Mouse (Mus musculus): ENCODE measurements around the gene Kif28. TPM values are rescaled to one million over a fixed set of nuclear protein-coding genes. Genes with fewer than 3 reads are reported as not detected.
"Not testable (repeated sequence)": the region's sequence is repeated elsewhere in the genome, so short reads cannot be mapped to it uniquely, and the experiment has no call there.

Gene Kif28
- polyA plus RNA-seq, 1 experiment from 2014 or later: not detected

DNA sequence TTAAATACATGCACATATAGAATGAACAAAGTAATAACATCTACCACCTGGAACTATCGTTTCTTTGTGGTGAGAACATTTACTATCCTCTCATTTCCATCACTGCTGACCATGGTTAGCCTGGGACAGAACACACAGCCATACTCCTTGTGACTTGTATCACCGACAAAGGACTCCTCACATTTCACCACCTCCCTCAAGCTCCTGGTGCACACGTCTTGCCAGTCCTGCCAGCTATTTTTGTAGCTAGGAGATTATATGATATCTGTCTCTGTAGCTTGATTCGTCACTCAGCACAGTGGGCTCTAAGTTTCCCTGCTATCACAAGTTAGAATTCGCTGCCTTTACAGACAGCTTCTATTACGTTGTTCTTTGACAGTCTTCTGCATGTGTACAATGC is 56.7 kb downstream of the Kif28 start:
- Histone ChIP-seq H3K27me3 (ENCODE audit: control insufficient read depth, insufficient read depth, low read length) (no peaks in the 10 kb centered on the region), H3K9ac (replicated peaks; ENCODE audit: low read length) (no peak overlapping the region), H3K4me3 (replicated peaks; ENCODE audit: low read depth, low read length) (no peak overlapping the region), H3K36me3 (ENCODE audit: control insufficient read depth, insufficient read depth, low read length) (peaks cover 41% of the 10 kb centered on the region), H3K4me2 (ENCODE audit: low read length) (no peak overlapping the region), H3K4me1 (ENCODE audit: control insufficient read depth, insufficient read depth, low read length) (no peaks in the 10 kb centered on the region), H3K27ac (replicated peaks; ENCODE audit: low read depth, low read length) (no peak overlapping the region), H3K9me3 (ENCODE audit: control insufficient read depth, low read length) (no peaks in the 10 kb centered on the region)
- 89% methylated on average over 6 of the region's 6 CpGs for WGBS
- DNase-seq (no peak), ATAC-seq (ENCODE audit: low FRiP score, low TSS enrichment) (no peak)

DNA sequence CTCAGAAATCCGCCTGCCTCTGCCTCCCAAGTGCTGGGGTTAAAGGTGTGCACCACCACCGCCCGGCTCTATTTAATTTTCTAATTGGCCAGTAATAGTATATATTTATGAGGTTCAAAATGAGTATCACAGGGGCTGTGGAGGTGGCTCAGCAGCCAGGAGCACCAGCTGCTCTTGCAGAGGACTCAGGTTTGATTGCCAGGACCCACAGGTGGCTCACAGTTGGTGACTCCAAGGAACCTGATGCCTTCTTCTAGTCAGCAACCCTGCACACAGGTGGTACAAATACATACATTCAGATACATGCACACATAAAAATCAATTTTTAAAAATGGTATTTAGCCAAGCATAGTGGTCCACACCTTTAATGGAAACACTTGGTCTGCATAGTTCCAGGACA is 57.1 kb downstream of the Kif28 start:
- H3K36me3 ChIP-seq (ENCODE audit: control insufficient read depth, insufficient read depth, low read length): peaks cover 46% of the 10 kb centered on the region
- H3K4me2 ChIP-seq (ENCODE audit: low read length): no peak overlapping the region
- no peaks in the 10 kb centered on the region for H3K9me3 ChIP-seq (ENCODE audit: control insufficient read depth, low read length)
- WGBS: 93% methylated on average over 3 of the region's 3 CpGs
- DNase-seq: no peak
- no peak overlapping the region for H3K9ac ChIP-seq (replicated peaks; ENCODE audit: low read length)
- no peak overlapping the region for H3K27ac ChIP-seq (replicated peaks; ENCODE audit: low read depth, low read length)
- H3K27me3 ChIP-seq (ENCODE audit: control insufficient read depth, insufficient read depth, low read length): no peaks in the 10 kb centered on the region
- no peak for ATAC-seq (ENCODE audit: low FRiP score, low TSS enrichment)
- H3K4me3 ChIP-seq (replicated peaks; ENCODE audit: low read depth, low read length): no peak overlapping the region
- H3K4me1 ChIP-seq (ENCODE audit: control insufficient read depth, insufficient read depth, low read length): no peaks in the 10 kb centered on the region

DNA sequence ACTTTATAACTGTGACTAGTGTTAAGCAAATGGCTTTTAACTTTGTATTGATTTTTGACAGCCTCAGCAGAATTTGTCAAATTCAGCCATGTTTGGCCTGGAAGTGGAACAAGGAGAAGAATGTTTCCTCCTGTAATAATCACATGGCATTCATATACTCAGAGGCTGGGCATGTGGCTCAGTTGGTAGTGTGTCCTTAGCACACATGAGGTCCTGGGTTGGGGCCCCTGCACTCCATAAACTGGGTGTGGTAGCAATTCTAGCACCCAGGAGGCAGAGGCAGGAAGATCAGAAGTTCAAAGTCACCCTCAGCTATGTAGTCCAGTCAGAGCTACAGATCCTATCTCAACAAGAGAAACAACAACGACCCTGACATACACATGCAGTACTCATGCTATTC is 57.8 kb downstream of the Kif28 start:
- no peaks in the 10 kb centered on the region for H3K9me3 ChIP-seq (ENCODE audit: control insufficient read depth, low read length)
- 95% methylated on average over 1 of the region's 1 CpGs for WGBS
- peaks cover 50% of the 10 kb centered on the region for H3K36me3 ChIP-seq (ENCODE audit: control insufficient read depth, insufficient read depth, low read length)

DNA sequence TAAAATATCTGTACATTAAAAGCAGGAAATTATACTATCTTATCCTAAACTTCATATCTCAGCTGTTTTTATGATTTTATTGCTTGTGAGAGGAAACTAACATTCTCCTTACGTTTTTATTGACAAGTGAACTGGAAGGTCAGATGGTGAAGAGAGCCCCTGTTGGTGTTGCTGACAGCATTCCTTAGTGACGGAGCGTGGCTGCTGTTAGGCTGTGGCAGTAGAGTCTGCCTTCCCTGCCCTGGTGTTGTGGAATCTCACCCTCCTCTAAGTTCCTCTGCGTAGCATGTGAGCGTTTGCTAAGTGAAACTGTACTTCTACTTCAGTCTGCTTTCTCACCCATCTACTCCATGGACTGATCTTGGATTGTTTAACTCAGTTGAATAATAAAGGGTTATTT is 58.3 kb downstream of the Kif28 start:
- Histone ChIP-seq H3K36me3 (ENCODE audit: control insufficient read depth, insufficient read depth, low read length) (peaks cover 54% of the 10 kb centered on the region), H3K27ac (replicated peaks; ENCODE audit: low read depth, low read length) (no peak overlapping the region), H3K4me1 (ENCODE audit: control insufficient read depth, insufficient read depth, low read length) (no peaks in the 10 kb centered on the region), H3K27me3 (ENCODE audit: control insufficient read depth, insufficient read depth, low read length) (no peaks in the 10 kb centered on the region), H3K4me3 (replicated peaks; ENCODE audit: low read depth, low read length) (no peak overlapping the region), H3K4me2 (ENCODE audit: low read length) (no peak overlapping the region), H3K9me3 (ENCODE audit: control insufficient read depth, low read length) (no peaks in the 10 kb centered on the region), H3K9ac (replicated peaks; ENCODE audit: low read length) (no peak overlapping the region)
- ATAC-seq (ENCODE audit: low FRiP score, low TSS enrichment) (no peak), DNase-seq (no peak)
- WGBS: 91% methylated on average over 5 of the region's 5 CpGs

More for the DNA sequence above, 57.8 kb downstream of the Kif28 start:
- DNase-seq (no peak), ATAC-seq (ENCODE audit: low FRiP score, low TSS enrichment) (no peak)
- H3K4me1 ChIP-seq (ENCODE audit: control insufficient read depth, insufficient read depth, low read length): no peaks in the 10 kb centered on the region
- H3K27ac ChIP-seq (replicated peaks; ENCODE audit: low read depth, low read length): no peak overlapping the region
- no peak overlapping the region for H3K9ac ChIP-seq (replicated peaks; ENCODE audit: low read length)
- no peak overlapping the region for H3K4me3 ChIP-seq (replicated peaks; ENCODE audit: low read depth, low read length)
- H3K4me2 ChIP-seq (ENCODE audit: low read length): no peak overlapping the region
- H3K27me3 ChIP-seq (ENCODE audit: control insufficient read depth, insufficient read depth, low read length): no peaks in the 10 kb centered on the region

DNA sequence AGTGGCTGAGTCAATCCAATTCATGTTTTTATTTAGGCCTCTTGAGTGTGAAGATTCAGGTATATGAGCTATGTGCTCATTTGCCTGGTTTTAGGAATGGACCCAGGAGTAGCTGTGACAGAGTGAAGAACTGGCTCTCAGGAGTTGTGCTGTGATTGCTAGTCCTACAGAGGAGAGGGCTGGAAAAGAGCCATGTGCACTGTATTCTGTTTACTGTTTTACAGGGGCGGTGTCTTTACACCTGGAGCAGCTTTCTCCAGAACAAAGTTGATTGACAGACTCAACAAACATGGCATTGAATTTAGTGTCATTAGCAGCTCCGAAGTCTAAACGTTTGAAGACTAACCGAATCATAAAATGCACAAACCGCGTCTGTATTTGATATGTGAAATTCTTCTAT is 58.7 kb downstream of the Kif28 start:
- Histone ChIP-seq H3K27me3 (ENCODE audit: control insufficient read depth, insufficient read depth, low read length) (no peaks in the 10 kb centered on the region), H3K9me3 (ENCODE audit: control insufficient read depth, low read length) (no peaks in the 10 kb centered on the region), H3K4me1 (ENCODE audit: control insufficient read depth, insufficient read depth, low read length) (no peaks in the 10 kb centered on the region), H3K9ac (replicated peaks; ENCODE audit: low read length) (no peak overlapping the region), H3K4me3 (replicated peaks; ENCODE audit: low read depth, low read length) (no peak overlapping the region), H3K36me3 (ENCODE audit: control insufficient read depth, insufficient read depth, low read length) (peaks cover 58% of the 10 kb centered on the region), H3K27ac (replicated peaks; ENCODE audit: low read depth, low read length) (no peak overlapping the region), H3K4me2 (ENCODE audit: low read length) (no peak overlapping the region)
- no peak for ATAC-seq (ENCODE audit: low FRiP score, low TSS enrichment)
- WGBS: 94% methylated on average over 6 of the region's 6 CpGs
- no peak for DNase-seq

DNA sequence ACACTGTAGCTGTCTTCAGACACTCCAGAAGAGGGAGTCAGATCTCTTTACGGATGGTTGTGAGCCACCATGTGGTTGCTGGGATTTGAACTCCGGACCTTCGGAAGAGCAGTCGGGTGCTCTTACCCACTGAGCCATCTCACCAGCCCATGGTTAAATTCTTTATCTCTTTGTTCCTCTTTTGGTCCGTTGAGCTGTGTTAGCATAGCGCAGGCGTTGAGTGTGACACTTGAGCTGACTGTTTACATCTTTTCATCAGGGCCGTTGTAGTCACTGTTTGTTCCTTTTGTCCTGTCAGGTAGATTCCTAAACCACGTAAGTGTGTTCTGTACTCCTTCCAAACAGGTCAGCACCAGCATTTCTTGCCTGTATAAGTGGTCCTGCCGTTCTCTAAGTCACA is 62.3 kb downstream of the Kif28 start:
- not testable (repeated sequence) for DNase-seq; H3K4me2 ChIP-seq (ENCODE audit: low read length); H3K4me1 ChIP-seq (ENCODE audit: control insufficient read depth, insufficient read depth, low read length); ATAC-seq (ENCODE audit: low FRiP score, low TSS enrichment); H3K9ac ChIP-seq (replicated peaks; ENCODE audit: low read length); H3K4me3 ChIP-seq (replicated peaks; ENCODE audit: low read depth, low read length); H3K27ac ChIP-seq (replicated peaks; ENCODE audit: low read depth, low read length); H3K9me3 ChIP-seq (ENCODE audit: control insufficient read depth, low read length); H3K27me3 ChIP-seq (ENCODE audit: control insufficient read depth, insufficient read depth, low read length)
- peaks cover 82% of the 10 kb centered on the region for H3K36me3 ChIP-seq (ENCODE audit: control insufficient read depth, insufficient read depth, low read length)
- WGBS: 89% methylated on average over 9 of the region's 10 CpGs

DNA sequence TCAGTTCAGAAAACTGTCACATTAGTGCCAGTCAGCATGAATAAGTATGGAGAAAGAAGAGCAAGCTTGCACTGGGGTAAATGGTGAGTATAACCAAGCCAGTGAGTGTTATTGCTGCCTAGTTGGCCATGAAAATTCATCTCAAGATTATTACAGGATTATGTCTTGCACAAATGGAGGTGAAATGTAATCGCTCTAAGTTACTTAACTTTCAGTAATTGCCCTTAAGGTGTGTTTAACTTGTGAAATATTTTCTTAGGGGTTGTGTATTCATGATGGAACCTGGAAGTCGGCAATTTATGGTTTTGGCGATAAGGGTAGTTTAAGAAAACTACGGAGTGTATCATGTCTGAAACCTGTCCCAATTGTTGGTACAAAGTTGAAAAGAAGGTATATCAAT is 65.7 kb downstream of the Kif28 start:
- Histone ChIP-seq H3K27ac (replicated peaks; ENCODE audit: low read depth, low read length) (no peak overlapping the region), H3K4me2 (ENCODE audit: low read length) (no peak overlapping the region), H3K9me3 (ENCODE audit: control insufficient read depth, low read length) (no peaks in the 10 kb centered on the region), H3K4me1 (ENCODE audit: control insufficient read depth, insufficient read depth, low read length) (no peaks in the 10 kb centered on the region), H3K4me3 (replicated peaks; ENCODE audit: low read depth, low read length) (no peak overlapping the region), H3K36me3 (ENCODE audit: control insufficient read depth, insufficient read depth, low read length) (peaks cover 84% of the 10 kb centered on the region), H3K27me3 (ENCODE audit: control insufficient read depth, insufficient read depth, low read length) (no peaks in the 10 kb centered on the region), H3K9ac (replicated peaks; ENCODE audit: low read length) (no peak overlapping the region)
- DNase-seq (no peak), ATAC-seq (ENCODE audit: low FRiP score, low TSS enrichment) (no peak)
- WGBS: 98% methylated on average over 4 of the region's 4 CpGs

DNA sequence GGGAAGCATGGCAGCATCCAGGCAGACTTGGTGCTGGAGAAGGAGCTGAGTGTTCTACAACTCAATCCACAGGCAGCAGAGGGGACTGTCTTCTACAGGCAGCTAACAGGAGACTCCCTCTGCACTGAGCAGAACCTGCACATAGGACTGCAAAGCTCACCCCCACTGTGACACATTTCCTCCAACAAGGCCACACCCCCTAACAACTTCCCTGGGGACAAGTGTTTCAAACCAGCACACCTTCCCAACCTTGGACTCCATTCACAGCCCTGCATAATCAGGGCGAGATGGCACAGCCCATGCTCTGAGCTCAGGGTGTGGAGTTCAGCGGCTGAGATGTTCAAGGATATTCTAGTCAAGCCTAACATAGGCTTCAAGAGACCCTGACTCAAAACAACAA is 68.0 kb downstream of the Kif28 start:
- Histone ChIP-seq H3K4me2 (ENCODE audit: low read length) (no peak overlapping the region), H3K36me3 (ENCODE audit: control insufficient read depth, insufficient read depth, low read length) (peaks cover 84% of the 10 kb centered on the region), H3K27ac (replicated peaks; ENCODE audit: low read depth, low read length) (no peak overlapping the region), H3K27me3 (ENCODE audit: control insufficient read depth, insufficient read depth, low read length) (no peaks in the 10 kb centered on the region), H3K4me1 (ENCODE audit: control insufficient read depth, insufficient read depth, low read length) (no peaks in the 10 kb centered on the region), H3K9me3 (ENCODE audit: control insufficient read depth, low read length) (no peaks in the 10 kb centered on the region), H3K9ac (replicated peaks; ENCODE audit: low read length) (no peak overlapping the region), H3K4me3 (replicated peaks; ENCODE audit: low read depth, low read length) (no peak overlapping the region)
- no peak for ATAC-seq (ENCODE audit: low FRiP score, low TSS enrichment)
- WGBS: 92% methylated on average over 2 of the region's 2 CpGs
- no peak for DNase-seq

DNA sequence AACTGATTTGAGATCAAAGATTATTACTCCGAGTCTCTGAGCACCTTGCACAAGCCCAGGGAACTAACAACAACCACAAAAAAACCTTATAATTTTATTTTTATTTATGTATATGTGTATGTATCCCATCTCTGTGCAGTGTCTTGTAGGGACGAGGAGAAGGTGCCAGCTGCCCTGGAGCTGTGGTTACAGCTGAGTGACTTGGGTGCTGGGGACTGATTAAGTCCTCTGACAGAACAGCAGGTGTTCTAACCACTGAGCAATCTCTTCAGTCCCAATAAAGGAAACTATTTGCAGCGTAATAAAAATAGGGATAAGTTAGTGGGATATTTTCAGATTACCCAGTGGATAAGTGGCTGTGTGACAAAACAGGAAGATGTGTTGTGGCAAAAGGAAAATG is 70.7 kb downstream of the Kif28 start:
- DNase-seq (no peak), ATAC-seq (ENCODE audit: low FRiP score, low TSS enrichment) (no peak)
- WGBS: 88% methylated on average over 3 of the region's 3 CpGs
- H3K4me1 ChIP-seq (ENCODE audit: control insufficient read depth, insufficient read depth, low read length): peaks cover 9% of the 10 kb centered on the region; the same call in 1 of the 2 replicates
- no peak overlapping the region for H3K4me3 ChIP-seq (replicated peaks; ENCODE audit: low read depth, low read length)
- no peaks in the 10 kb centered on the region for H3K27me3 ChIP-seq (ENCODE audit: control insufficient read depth, insufficient read depth, low read length)
- H3K36me3 ChIP-seq (ENCODE audit: control insufficient read depth, insufficient read depth, low read length): peaks cover 60% of the 10 kb centered on the region
- no peaks in the 10 kb centered on the region for H3K9me3 ChIP-seq (ENCODE audit: control insufficient read depth, low read length)
- no peak overlapping the region for H3K4me2 ChIP-seq (ENCODE audit: low read length)
- no peak overlapping the region for H3K9ac ChIP-seq (replicated peaks; ENCODE audit: low read length)
- H3K27ac ChIP-seq (replicated peaks; ENCODE audit: low read depth, low read length): no peak overlapping the region
